Mouse (Mus musculus) spleen, adult 2 months (tissue): ENCODE measurements around the gene Car14.

Experiments
- CTCF ChIP-seq: fragments of 200-500 bp; IDR thresholded peaks from 2 replicates; pipeline ENCODE4 v1.5.1; 2011; ENCODE audit warnings: mild to moderate bottlenecking, inconsistent platforms; ENCODE audit not compliant: insufficient read depth, insufficient read length, insufficient replicate concordance; ENCODE audit errors: extremely low read depth
- POLR2A ChIP-seq: fragments of 200-500 bp; IDR thresholded peaks from 2 replicates; pipeline ENCODE4 v1.6.1; 2011; ENCODE audit warnings: low read depth, low read length, inconsistent platforms

- TF ChIP-seq CTCF (no peak), POLR2A (no peak)
Observed at GRCm38 (mm10) chr3:95943226-95943625, 38.7 kb upstream of the Car14 start.
